Mouse (Mus musculus): Measurements from ENCODE around the gene Dnaaf3. TPM values are rescaled to one million over a fixed set of nuclear protein-coding genes. Genes with fewer than 3 reads are reported as not detected.

Dnaaf3 gene
- total RNA-seq, 1 experiment from 2014 or later = 1.6 TPM

DNA sequence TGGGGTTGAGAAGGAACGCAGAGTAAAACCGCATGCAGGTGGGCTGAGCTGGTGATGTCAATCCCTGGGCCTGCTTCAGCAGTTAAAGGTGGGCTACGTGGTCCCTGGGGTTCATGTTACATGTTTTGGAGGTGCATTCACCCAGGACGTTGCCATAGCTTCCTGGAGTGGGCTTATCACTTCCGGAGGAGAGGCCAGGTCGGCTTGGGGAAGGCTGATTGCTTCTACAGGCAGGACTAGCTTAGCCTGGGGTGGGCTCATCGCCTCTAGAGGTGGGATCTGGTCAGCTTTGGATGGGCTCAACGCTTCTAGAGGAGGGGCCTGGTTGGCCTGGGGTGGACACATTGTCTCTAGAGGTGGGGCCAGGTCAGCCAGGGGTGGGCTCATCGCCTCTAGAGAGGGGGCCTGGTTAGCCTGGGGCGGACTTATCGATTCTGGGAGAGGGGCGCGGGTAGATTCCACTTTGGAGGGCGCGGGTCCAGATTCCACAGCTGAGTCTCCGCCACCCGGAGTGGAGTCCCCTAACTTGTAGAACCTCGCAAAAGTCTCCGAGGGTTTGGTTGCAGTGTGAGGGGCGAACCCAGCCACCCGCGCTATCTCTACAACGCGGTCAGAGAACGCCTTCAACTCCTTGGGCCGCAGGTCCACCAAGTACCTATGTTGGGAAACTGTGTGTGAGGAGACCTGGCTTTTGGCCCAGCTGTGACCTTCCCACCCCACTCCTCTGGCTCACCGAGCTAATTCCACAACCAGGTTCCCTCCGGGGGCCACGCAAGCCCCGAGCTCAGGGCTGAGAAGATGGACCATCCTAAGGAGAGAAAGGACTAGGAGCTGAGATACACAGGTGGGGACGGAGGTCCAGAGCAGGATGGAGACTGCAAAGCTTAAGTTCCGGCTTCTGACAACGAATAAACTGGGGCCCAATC is 8.8 kb downstream of the Dnaaf3 start:
- no peak for ATAC-seq (replicated peaks; ENCODE audit: low read depth, poor library complexity, severe bottlenecking)

DNA sequence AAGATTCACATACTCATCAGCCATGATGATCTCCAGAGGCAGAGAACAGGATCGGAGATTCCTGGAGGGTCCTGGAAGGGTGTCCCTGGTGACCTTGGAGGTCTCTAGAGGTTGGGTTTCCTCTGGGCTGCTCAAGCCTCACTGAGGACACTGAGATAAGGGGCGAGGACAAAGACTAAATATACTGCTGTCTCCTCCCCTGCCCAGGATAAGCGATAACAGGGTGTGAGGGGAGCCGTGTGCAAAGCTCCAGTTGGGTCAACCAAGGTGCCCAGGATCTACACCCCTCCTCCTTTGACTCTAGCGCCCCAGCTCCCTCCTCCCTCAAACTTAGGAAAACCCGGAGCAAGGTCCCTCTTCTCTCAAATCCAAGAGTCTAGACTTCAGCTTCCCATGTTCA is 10.0 kb downstream of the Dnaaf3 start:
- ATAC-seq (replicated peaks; ENCODE audit: low read depth, poor library complexity, severe bottlenecking) = no peak

- no peak for ATAC-seq (replicated peaks; ENCODE audit: low read depth, poor library complexity, severe bottlenecking)
Measured at GRCm38 (mm10) chr7:4521231-4522003, 10.8 kb downstream of the Dnaaf3 start.

DNA sequence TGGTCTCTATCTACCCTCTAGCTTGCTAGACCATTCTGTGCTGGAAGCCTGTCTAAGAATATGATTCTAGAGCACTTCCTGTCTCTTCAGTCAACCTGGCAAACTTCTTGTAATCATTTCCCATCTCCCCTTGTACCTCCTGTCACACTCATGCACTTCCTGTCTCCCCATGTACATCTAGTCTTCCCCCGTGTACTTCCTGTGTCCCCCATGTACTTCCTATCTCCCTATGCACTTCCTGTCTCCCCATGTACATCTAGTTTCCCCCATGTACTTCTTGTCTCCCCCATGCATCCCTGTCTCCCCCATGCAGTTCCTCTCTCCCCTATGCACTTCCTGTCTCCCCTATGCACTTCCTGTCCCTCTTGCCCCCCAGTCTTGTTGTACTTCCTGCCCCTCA is 13.8 kb downstream of the Dnaaf3 start:
- no peak; the same call in 1 of the 2 replicates for ATAC-seq (replicated peaks; ENCODE audit: low read depth, poor library complexity, severe bottlenecking)

DNA sequence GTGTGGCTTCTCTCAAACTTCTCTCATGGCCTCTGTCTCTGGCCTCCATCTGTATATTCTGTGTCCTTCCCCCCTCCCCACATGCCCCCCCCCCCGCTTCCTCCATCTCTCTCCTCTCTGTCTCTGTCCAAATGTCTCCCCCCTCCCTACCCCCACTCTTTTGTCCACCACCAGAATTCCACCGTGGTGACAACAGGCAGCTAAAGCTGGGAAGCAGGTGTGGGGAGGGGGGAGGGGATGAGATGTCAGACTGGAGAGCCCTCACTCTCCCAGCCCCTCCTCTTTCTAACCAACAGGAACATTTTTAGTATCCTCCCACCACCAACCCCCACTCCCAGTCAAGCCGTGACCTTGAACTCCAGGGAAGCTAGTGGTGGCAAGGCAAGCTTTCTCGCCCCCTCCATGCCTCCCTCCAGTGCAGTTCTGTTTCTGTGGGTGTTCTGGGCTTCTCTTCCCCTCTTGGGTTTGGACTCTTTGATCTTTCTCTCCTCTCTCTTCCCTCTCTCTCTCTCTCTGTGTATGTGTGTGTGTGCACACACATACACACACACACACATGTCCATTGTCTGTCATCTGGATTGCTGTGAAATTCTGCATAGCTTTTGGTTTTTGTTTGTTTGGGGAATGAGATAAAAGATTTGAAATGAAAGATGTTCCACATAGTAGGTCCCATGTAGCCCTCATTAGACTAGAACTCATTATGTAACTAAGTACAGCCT is 15.8 kb downstream of the Dnaaf3 start, which contains the start of gene Tnnt1:
Gene Tnnt1, minus strand, starts transcription at position 51 of the 719 bp plus-strand sequence.
- ATAC-seq (replicated peaks; ENCODE audit: low read depth, poor library complexity, severe bottlenecking) = no peak

- no peak for ATAC-seq (replicated peaks; ENCODE audit: low read depth, poor library complexity, severe bottlenecking)
Measured at GRCm38 (mm10) chr7:4515853-4516252, 16.4 kb downstream of the Dnaaf3 start.

GRCm38 (mm10) chr7:4513829-4514712 is 18.2 kb downstream of the Dnaaf3 start:
- no peak for ATAC-seq (replicated peaks; ENCODE audit: low read depth, poor library complexity, severe bottlenecking)

GRCm38 (mm10) chr7:4513236-4513635 is 19.0 kb downstream of the Dnaaf3 start:
- ATAC-seq (replicated peaks; ENCODE audit: low read depth, poor library complexity, severe bottlenecking) = peak; percentile 38

GRCm38 (mm10) chr7:4511489-4512224 is 20.6 kb downstream of the Dnaaf3 start:
- ATAC-seq (replicated peaks; ENCODE audit: low read depth, poor library complexity, severe bottlenecking) = no peak

GRCm38 (mm10) chr7:4509863-4510608 is 22.2 kb downstream of the Dnaaf3 start:
- peak; percentile 77 for ATAC-seq (replicated peaks; ENCODE audit: low read depth, poor library complexity, severe bottlenecking)

DNA sequence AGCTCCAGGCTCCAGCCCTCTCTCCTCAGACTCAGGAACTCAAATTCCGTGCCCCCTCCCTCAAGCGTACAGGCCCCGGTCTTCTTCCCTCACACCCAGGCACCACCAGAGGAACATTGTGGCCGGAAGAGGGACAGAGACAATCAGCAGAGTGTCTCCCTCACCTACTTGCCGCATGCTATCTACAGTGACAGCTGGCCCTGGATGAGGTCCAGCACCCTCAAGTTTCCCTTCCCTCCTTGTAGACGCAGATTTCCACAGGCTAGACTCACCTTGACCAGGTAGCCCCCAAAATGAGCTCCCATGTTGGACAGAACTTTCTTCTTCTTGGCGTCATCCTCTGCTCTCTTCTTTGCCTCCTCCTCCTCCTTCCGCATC is 23.5 kb downstream of the Dnaaf3 start:
- peak; percentile 48 for ATAC-seq (replicated peaks; ENCODE audit: low read depth, poor library complexity, severe bottlenecking)

DNA sequence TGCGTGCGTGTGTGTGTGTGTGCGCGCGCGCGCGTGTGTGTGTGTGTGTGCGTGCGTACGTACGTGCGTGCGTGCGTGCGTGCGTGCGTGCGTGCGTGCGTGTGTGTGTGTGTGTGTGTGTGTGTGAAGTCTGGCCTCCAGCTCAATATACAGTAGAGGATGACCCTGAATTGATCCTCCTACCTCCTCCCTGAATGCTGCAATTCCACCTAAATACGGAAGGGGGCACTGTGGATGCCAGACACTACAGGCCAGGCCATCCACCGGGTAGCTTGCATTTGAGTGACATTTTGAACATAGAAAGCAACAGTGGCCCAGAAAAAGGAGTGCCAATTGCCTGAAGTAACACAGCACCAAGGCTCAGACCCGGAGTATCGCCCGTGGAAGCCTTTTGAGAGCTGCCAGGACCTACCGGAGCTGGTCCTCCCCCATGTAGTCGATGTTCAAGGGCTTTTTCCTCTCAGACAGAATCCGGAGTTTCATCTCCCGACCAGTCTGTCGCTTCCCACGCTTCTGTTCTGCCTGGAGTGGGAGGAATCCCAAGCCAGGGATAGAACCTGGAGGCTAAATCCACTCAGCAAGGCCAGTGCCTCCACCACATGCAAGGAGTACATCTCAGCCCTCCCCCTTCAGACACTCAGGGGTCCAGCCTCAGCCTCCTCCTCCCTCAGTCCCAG is 24.1 kb downstream of the Dnaaf3 start:
- ATAC-seq (replicated peaks; ENCODE audit: low read depth, poor library complexity, severe bottlenecking) = no peak

DNA sequence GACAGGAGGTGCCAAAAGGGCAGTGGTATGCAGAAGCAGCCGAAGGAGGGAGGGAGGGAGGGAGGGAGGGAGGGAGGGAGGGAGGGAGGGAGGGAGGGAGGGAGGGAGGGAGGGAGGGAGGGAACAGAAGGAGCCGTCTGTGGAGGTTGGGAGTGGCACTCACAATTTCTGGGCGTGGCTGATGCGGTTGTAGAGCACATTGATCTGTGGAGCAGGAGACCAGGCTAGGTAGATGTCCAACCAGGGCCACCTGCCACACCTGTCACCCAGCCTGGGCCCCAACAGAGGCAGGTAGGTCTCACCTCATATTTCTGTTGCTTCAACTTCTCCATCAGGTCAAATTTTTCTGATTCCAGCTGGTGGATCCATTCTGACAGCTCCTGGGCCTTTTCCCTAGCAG is 25.0 kb downstream of the Dnaaf3 start:
- no peak for ATAC-seq (replicated peaks; ENCODE audit: low read depth, poor library complexity, severe bottlenecking)

- ATAC-seq (replicated peaks; ENCODE audit: low read depth, poor library complexity, severe bottlenecking) = peak; percentile 26
Measured at GRCm38 (mm10) chr7:4504646-4505435, 27.4 kb downstream of the Dnaaf3 start.

DNA sequence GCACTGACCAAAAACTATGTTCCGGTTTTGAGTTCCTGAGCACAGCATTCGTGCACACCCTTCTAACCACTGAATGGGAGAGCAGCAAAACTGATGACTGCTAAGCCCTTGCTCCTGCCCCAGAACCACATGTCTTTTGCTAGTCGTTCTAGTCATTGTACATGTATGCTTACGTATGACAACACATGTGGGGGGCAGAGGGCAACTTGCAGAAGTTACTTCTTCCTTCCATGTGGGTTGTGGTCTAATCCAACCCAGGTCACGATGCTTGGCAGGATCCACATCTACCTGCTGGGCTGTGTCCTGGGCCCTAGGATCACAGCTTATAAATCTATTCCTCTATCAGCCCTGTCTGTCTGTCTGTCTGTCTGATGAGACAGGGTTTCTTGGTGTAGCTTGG is 28.4 kb downstream of the Dnaaf3 start:
- ATAC-seq (replicated peaks; ENCODE audit: low read depth, poor library complexity, severe bottlenecking) = peak; percentile 9; the same call in 1 of the 2 replicates

GRCm38 (mm10) chr7:4503100-4503499 is 29.2 kb downstream of the Dnaaf3 start:
- ATAC-seq (replicated peaks; ENCODE audit: low read depth, poor library complexity, severe bottlenecking) = no peak
